In genomic region chr10:66951231-66951822, GRCm38 (mm10) we compare ENCODE assay signal across 13 mouse cellular contexts.
"Had no signal": no experiment of that assay in that cellular context is flagged by ENCODE, and none has a peak within 500 bp of the region (broad histone marks: within the 10 kb centered on the region; RNA-seq: fewer than 3 reads in every experiment).

No protein-coding gene starts in this region.

- DNase-seq: kidney, adult 8-10 months; kidney, postnatal 36 days; left cerebral cortex, postnatal 4 days; lung, embryonic 14.5 days; lung, postnatal 10 days; right cerebral cortex, adult 18-20 months; right cerebral cortex, postnatal 25 days; thymus, postnatal 25 days had no signal

- H3K4me3 ChIP-seq: limb, embryonic 15.5 days; liver, embryonic 12.5 days; midbrain, embryonic 15.5 days; neural tube, embryonic 13.5 days had no signal

- H3K27ac ChIP-seq: limb, embryonic 15.5 days; liver, embryonic 12.5 days; midbrain, embryonic 15.5 days; neural tube, embryonic 13.5 days had no signal

- ATAC-seq: intestine, postnatal 0 days; liver, embryonic 12.5 days; midbrain, embryonic 15.5 days had no signal
